Comparison of ENCODE assay signal across 9 mouse cellular contexts in the genomic region with DNA sequence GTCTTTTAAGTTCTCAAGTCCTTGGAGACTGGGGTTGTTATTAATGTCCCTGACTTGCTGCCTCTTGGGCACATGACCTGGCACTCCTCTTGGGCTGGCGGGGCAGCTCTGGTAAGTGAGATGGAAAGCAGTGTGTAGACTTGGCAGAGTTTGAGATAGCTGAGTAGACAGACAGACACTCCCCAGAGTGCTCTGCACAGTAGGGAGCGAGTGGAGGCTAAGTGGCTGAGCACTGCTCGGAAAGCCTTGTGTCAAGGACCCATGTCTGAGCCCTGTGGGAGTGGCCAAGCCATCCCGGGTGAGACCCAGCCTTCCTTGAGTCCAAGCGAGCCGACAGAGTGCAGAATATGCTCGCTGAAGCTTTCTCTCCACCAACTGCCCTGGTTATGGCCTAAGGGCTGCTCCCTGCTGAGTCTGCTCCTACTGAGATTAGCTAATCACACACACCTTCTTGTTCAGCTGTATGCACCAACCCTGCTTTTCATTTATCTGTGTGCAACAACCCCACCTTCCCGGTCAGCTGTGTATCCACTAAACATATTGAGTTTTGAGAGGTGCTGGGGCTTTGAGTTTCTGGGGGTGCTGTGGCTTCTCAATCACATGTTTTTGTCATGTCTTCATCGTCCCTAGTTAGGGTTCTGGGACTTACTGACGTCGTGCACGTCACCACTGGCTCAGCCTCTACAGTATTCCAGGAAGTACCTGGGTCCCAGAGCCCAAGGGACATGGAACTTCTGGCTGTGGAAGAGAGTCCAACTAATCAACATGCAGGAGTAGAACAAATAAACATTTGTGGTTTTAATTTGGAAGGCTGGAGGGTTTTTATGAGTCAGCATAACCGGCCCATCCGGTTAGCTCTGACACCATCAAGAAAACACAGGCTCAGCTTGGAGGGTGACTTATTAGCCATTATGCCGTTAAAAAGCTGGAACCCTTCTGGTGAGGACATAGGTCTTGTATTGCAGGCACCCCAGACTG. TPM values are rescaled to one million over a fixed set of nuclear protein-coding genes. Genes with fewer than 3 reads are reported as not detected.
DNase-seq lines count a peak whose midpoint lies in the region; ATAC-seq and TF ChIP-seq lines count a peak whose summit lies in the region.
"Had no signal": no experiment of that assay in that cellular context is flagged by ENCODE, and none has a peak within 500 bp of the region (broad histone marks: within the 10 kb centered on the region; RNA-seq: fewer than 3 reads in every experiment).

No protein-coding gene starts in this region.

- no peaks in the 10 kb centered on the region for H3K36me3 ChIP-seq in intestine, postnatal 0 days (ENCODE audit: control insufficient read depth, insufficient read depth)
- H3K36me3 ChIP-seq in lung, postnatal 0 days (ENCODE audit: insufficient read depth, low read length), result no peaks in the 10 kb centered on the region

- no peaks in the 10 kb centered on the region for H3K27me3 ChIP-seq in intestine, postnatal 0 days (replicated peaks; ENCODE audit: control insufficient read depth, insufficient read depth, low read length)
- no peaks in the 10 kb centered on the region for H3K27me3 ChIP-seq in lung, postnatal 0 days (replicated peaks; ENCODE audit: insufficient read depth, low read length)

- DNase-seq in gastrocnemius, adult 18-20 months (ENCODE audit: low spot score), result peak; percentile 50
- DNase-seq in gastrocnemius, postnatal 25 days, result no peak
- DNase-seq in adrenal gland, postnatal 25 days, result peak; percentile 40
- DNase-seq in lung, postnatal 0 days (ENCODE audit: low spot score), result peak; percentile 73
- DNase-seq in thymus, postnatal 0 days (ENCODE audit: low spot score), result no peak
- DNase-seq in cerebellum, adult 18-20 months, result no peak
- no peak for DNase-seq in yolk sac, embryonic 10.5 days (ENCODE audit: low spot score)

- H3K4me3 ChIP-seq in intestine, postnatal 0 days (ENCODE audit: low read depth, low read length), result no peak overlapping the region
- no peak overlapping the region for H3K4me3 ChIP-seq in lung, postnatal 0 days (ENCODE audit: low read depth, low read length)

- H3K4me2 ChIP-seq in intestine, postnatal 0 days (replicated peaks; ENCODE audit: low read depth), result no peak overlapping the region
- no peak overlapping the region; the same call in 1 of the 2 replicates for H3K4me2 ChIP-seq in lung, postnatal 0 days (replicated peaks; ENCODE audit: low read depth, low read length)

- H3K4me1 ChIP-seq in intestine, postnatal 0 days (replicated peaks; ENCODE audit: control insufficient read depth, insufficient read depth, low read length), result no peaks in the 10 kb centered on the region; the same call in 1 of the 2 replicates
- H3K4me1 ChIP-seq in lung, postnatal 0 days (ENCODE audit: insufficient read depth, low read depth, low read length), result peaks cover 5% of the 10 kb centered on the region

- no peak for TF ChIP-seq CTCF in intestine, postnatal 0 days (IDR thresholded peaks at IDR 0.05; ENCODE audit: low read depth)
- TF ChIP-seq CTCF in lung, postnatal 0 days (IDR thresholded peaks at IDR 0.05), result no peak

- peak; percentile 61 for TF ChIP-seq EP300 in lung, postnatal 0 days (IDR thresholded peaks at IDR 0.05)

- ATAC-seq in intestine, postnatal 0 days, result peak; percentile 50
- peak; percentile 82 for ATAC-seq in lung, postnatal 0 days

- H3K9me3 ChIP-seq in intestine, postnatal 0 days (ENCODE audit: control insufficient read depth), result no peaks in the 10 kb centered on the region
- H3K9me3 ChIP-seq in lung, postnatal 0 days (ENCODE audit: low read length), result no peaks in the 10 kb centered on the region

- 41% methylated on average over 15 of the region's 15 CpGs for whole genome bisulfite sequencing in intestine, postnatal 0 days
- 47% methylated on average over 15 of the region's 15 CpGs for WGBS in lung, postnatal 0 days

- H3K9ac ChIP-seq in intestine, postnatal 0 days (ENCODE audit: low read depth, low read length), result no peak overlapping the region
- H3K9ac ChIP-seq in lung, postnatal 0 days (replicated peaks; ENCODE audit: low read depth), result no peak overlapping the region

- peak overlapping the region; percentile 76 for H3K27ac ChIP-seq in intestine, postnatal 0 days (ENCODE audit: low read depth, low read length)
- peak overlapping the region; percentile 55 for H3K27ac ChIP-seq in lung, postnatal 0 days (ENCODE audit: low read length)

RNA-seq across cellular contexts. Expression of a gene that starts 16.0 kb away (rescaled TPM):
- total RNA-seq in gastrocnemius, adult 18-20 months (2021), result 1 to 10 TPM in 1 of 2 experiments, under 1 TPM in 1; 0.71 to 1.5 TPM
- 1 to 10 TPM in 1 of 2 experiments, under 1 TPM in 1; 0.82 to 1.4 TPM for total RNA-seq in gastrocnemius, postnatal 25 days (2021)
- total RNA-seq in adrenal gland, postnatal 25 days (2021), result 23.0 and 25.2 TPM in 2 replicates
- polyA plus RNA-seq in intestine, postnatal 0 days (2015; fragmentation: Nextera tagmentation; extraction: Ambion mirVana), result 91.8 and 95.5 TPM in 2 replicates
- 8.3 and 10.7 TPM in 2 replicates for polyA plus RNA-seq in lung, postnatal 0 days (2015; fragmentation: Nextera tagmentation; extraction: Ambion mirVana)
- polyA plus RNA-seq in thymus, postnatal 0 days (2015; fragmentation: Nextera tagmentation; extraction: Ambion mirVana), result 5.6 and 9.6 TPM in 2 replicates

RNA-seq across cellular contexts. Expression of a gene that starts 22.4 kb away (rescaled TPM):
- not detected for total RNA-seq in gastrocnemius, adult 18-20 months (2021)
- total RNA-seq in gastrocnemius, postnatal 25 days (2021), result not detected
- 0.70 TPM in 1 of 2 replicates, not detected in the other for total RNA-seq in adrenal gland, postnatal 25 days (2021)
- polyA plus RNA-seq in intestine, postnatal 0 days (2015; fragmentation: Nextera tagmentation; extraction: Ambion mirVana), result 1.2 and 1.3 TPM in 2 replicates
- polyA plus RNA-seq in lung, postnatal 0 days (2015; fragmentation: Nextera tagmentation; extraction: Ambion mirVana), result 5.7 and 9.1 TPM in 2 replicates
- 23.8 and 28.6 TPM in 2 replicates for polyA plus RNA-seq in thymus, postnatal 0 days (2015; fragmentation: Nextera tagmentation; extraction: Ambion mirVana)
- total RNA-seq: heart, postnatal 36 days had no signal

RNA-seq across cellular contexts. Expression of a gene that starts 42.4 kb away (rescaled TPM):
- total RNA-seq in gastrocnemius, adult 18-20 months (2021), result not detected
- not detected for total RNA-seq in gastrocnemius, postnatal 25 days (2021)
- not detected in 2 replicates for total RNA-seq in adrenal gland, postnatal 25 days (2021)
- polyA plus RNA-seq in intestine, postnatal 0 days (2015; fragmentation: Nextera tagmentation; extraction: Ambion mirVana), result 0.05 TPM in 1 of 2 replicates, not detected in the other
- polyA plus RNA-seq in lung, postnatal 0 days (2015; fragmentation: Nextera tagmentation; extraction: Ambion mirVana), result 0.45 TPM in 2 replicates
- 24.8 and 28.7 TPM in 2 replicates for polyA plus RNA-seq in thymus, postnatal 0 days (2015; fragmentation: Nextera tagmentation; extraction: Ambion mirVana)
- total RNA-seq: heart, postnatal 36 days had no signal

RNA-seq across cellular contexts. Expression of a gene that starts 50.3 kb away (rescaled TPM):
- total RNA-seq in gastrocnemius, adult 18-20 months (2021), result 100 to 1,000 TPM; 392 to 399 TPM
- total RNA-seq in gastrocnemius, postnatal 25 days (2021), result 100 to 1,000 TPM; 376 to 381 TPM
- total RNA-seq in adrenal gland, postnatal 25 days (2021), result 199 and 209 TPM in 2 replicates
- 79.4 and 80.7 TPM in 2 replicates for polyA plus RNA-seq in intestine, postnatal 0 days (2015; fragmentation: Nextera tagmentation; extraction: Ambion mirVana)
- polyA plus RNA-seq in lung, postnatal 0 days (2015; fragmentation: Nextera tagmentation; extraction: Ambion mirVana), result 47.1 and 51.4 TPM in 2 replicates
- polyA plus RNA-seq in thymus, postnatal 0 days (2015; fragmentation: Nextera tagmentation; extraction: Ambion mirVana), result 45.5 and 48.3 TPM in 2 replicates

RNA-seq across cellular contexts. Expression of a gene that starts 50.3 kb away (rescaled TPM):
- 10 to 100 TPM; 30.8 to 38.8 TPM for total RNA-seq in gastrocnemius, adult 18-20 months (2021)
- total RNA-seq in gastrocnemius, postnatal 25 days (2021), result 10 to 100 TPM; 38.4 to 45.3 TPM
- total RNA-seq in adrenal gland, postnatal 25 days (2021), result 112 and 175 TPM in 2 replicates
- polyA plus RNA-seq in intestine, postnatal 0 days (2015; fragmentation: Nextera tagmentation; extraction: Ambion mirVana), result 88.1 and 95.1 TPM in 2 replicates
- polyA plus RNA-seq in lung, postnatal 0 days (2015; fragmentation: Nextera tagmentation; extraction: Ambion mirVana), result 66.7 and 74.5 TPM in 2 replicates
- polyA plus RNA-seq in thymus, postnatal 0 days (2015; fragmentation: Nextera tagmentation; extraction: Ambion mirVana), result 103 and 112 TPM in 2 replicates

Comparison
In these comparisons a context has a peak if more than half of its experiments do, and no peak if none do; other contexts are left out.
1. DNase-seq: peak in gastrocnemius, adult 18-20 months (single experiment), adrenal gland, postnatal 25 days (single experiment) and lung, postnatal 0 days (single experiment); none in gastrocnemius, postnatal 25 days (single experiment), thymus, postnatal 0 days (single experiment), cerebellum, adult 18-20 months (0 of 2) and yolk sac, embryonic 10.5 days (single experiment).